Mouse (Mus musculus) ovary, postnatal 36 days (tissue): ENCODE results near the gene Tnfrsf13b.
"Not testable (repeated sequence)": the region's sequence is repeated elsewhere in the genome, so short reads cannot be mapped to it uniquely, and the experiment has no call there.

ENCODE experiments used
- DNase-seq: peaks from one replicate; pipeline ENCODE4 v3.0.0; 2022; ENCODE audit warnings: low spot score, mixed read lengths

The Tnfrsf13b gene

GRCm38 (mm10) chr11:61127421-61128055, 983 bp downstream of the Tnfrsf13b start:
- DNase-seq = no peak

GRCm38 (mm10) chr11:61129305-61129704, 2.8 kb downstream of the Tnfrsf13b start:
- no peak for DNase-seq

DNA sequence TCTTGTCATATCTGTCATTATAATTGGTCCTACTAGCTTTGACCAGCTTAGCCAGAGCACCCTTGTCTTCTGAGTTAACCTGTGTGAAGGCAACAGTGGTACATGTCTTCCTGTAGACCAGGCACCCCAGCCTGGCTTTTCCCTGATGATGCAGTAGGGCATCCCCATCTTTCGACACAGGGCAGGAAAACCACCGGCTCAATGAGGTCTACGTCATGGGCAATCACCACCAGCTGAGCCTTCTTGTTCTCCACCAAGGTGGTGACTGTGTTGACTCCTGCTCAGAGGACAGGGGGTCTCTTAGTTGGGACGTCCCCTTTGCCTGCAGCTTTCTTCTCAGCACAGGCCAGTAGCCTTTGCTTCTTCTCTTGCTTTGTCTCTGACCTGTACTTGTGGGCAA, 4.1 kb downstream of the Tnfrsf13b start:
- not testable (repeated sequence) for DNase-seq

DNA sequence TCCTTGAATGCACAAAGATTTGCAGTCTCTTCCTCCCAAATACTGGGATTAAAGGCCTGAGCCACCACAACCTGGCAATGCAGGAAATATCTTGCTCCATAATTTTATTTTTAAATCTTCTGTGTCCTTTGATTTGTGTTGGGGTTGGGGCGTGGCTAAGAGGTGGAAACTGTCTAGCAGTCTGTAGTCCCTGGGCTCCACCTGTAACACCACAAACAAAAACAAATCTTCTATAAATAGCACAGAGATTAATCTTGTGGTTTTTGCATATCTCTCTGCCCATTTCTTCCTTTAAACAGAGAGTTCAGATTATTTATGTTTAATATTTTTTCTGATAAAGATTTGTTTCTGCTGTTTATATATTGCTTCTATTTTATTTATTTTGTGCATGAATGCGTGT, 6.4 kb downstream of the Tnfrsf13b start:
- DNase-seq = no peak

DNA sequence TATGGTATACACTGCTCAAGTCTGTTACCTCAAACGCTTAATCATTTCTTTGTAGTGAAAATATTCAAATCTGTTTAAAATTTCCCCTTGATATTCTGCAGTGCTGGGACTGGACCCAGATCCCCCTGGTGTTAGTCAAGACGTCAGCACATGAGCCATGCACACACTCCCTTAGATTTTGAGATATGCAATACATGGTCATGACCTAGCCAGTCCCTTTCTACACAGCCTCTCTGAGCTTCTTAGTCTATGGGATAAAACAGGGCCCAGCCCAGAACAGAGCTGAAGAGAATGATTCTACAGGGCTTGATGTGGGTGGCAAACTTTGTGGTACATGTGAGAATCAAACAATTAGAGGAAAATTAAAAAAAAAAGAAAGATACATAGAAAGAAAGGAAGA, 15.1 kb downstream of the Tnfrsf13b start:
- no peak for DNase-seq

GRCm38 (mm10) chr11:61142262-61142661, 15.7 kb downstream of the Tnfrsf13b start:
- no peak for DNase-seq

- DNase-seq = no peak
Measured at GRCm38 (mm10) chr11:61142941-61143530, 16.5 kb downstream of the Tnfrsf13b start.

DNA sequence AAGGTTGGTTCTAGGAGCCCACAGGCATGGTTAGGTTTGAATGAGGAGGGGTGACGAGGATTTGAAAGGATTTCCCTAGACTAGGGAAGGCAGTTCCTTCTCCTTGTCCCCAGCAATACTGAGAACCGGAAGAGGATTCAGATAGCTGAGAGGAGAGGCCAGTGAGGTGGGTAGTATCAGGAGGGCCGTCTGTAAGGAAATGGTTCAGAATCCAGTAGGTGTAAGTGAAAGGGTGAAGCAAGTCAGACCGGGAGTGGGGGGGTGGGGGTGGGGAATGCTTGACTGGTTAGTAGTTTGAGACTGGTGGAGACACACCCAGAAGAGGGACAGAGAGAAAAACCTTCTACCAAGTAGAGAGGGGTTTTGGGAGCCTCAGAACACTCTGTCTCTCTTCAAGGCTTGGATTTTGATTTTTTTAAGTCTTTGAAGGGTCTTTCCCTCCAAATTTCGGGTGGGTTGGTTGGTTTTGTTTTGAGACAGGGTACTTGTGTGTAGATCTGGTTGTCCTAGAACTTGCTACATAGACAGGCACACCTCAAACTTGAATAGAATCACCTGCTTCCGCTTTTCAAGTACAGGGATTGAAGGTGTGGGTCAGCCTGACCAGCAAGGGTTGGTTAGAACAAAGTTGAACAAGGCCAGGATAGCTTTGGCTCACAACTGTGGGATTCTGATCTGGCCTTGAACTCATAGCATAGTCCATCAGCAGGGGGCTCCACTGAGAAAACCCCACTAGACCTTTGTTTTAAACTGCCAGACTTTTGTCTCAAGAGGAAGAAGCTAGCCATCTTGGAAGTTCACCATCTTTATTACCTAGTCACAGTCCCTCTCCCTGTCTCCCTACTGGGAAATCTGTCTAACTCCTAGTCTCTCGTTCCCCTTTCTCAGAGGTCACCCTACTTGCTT, 17.3 kb downstream of the Tnfrsf13b start:
- DNase-seq = no peak

DNA sequence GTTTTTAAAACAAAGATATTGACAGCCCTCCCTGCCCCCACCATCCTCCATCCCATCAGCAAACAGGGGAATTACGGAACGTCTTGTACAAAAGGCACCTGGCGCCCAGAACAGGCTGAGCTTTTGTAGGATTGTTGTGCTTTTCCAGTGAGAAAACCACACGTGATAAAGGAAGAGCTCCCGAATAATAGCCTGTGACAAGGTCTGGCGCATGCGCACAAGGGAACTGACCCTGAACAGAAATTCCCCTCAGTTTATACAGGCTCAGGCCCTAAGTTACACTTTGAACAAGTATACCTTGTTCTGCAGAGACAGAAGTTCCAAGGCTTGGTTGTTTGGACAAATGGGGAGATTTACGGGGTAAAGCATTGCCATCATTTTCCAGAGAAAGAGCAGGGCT, 19.0 kb downstream of the Tnfrsf13b start:
- peak; percentile 43 for DNase-seq

DNA sequence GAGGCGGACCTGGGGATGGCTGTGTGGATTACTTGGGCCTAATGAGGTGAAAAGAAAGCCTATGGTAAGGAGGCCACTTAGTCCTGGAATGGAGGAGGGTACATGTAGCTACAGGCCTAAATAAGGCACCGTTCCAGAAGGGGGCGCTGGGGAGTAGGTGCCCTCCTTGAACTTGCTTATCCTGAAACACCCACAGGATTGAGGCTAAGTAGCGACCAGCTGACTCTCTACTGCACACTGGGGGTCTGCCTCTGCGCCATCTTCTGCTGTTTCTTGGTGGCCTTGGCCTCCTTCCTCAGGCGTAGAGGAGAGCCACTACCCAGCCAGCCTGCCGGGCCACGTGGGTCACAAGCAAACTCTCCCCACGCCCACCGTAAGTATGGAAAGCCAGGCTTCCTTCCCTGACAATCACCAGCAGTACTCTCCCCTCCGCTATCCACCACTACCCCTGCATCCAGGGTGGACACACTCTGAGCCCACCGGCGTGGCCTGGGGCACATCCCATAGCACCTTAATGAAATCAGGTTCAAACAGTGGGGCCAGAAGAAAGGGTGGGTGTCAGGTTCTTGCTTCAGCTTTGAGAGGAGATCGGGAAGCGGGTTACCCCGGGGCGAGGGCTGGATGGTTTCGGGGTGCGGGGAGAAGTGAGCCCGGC, 20.2 kb downstream of the Tnfrsf13b start:
- DNase-seq = peak; percentile 39

DNA sequence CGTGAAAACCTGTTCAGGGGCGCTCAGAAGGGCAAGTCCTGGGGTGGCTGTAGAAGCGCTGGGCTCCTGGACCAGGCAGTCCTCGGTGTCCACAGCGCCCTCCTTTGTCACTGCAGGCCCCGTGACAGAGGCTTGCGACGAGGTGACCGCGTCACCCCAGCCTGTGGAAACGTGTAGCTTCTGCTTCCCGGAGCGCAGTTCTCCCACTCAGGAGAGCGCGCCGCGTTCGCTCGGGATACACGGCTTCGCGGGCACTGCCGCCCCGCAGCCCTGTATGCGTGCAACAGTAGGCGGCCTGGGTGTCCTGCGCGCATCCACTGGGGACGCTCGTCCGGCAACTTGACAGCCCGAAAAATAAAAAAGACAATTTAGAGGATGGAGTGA, 20.7 kb downstream of the Tnfrsf13b start:
- peak; percentile 24 for DNase-seq

GRCm38 (mm10) chr11:61150233-61151001, 23.9 kb downstream of the Tnfrsf13b start:
- DNase-seq = no peak

- no peak for DNase-seq
Measured at GRCm38 (mm10) chr11:61155727-61156126, 29.2 kb downstream of the Tnfrsf13b start.

- DNase-seq = no peak
Measured at GRCm38 (mm10) chr11:61158141-61158540, 31.6 kb downstream of the Tnfrsf13b start.

DNA sequence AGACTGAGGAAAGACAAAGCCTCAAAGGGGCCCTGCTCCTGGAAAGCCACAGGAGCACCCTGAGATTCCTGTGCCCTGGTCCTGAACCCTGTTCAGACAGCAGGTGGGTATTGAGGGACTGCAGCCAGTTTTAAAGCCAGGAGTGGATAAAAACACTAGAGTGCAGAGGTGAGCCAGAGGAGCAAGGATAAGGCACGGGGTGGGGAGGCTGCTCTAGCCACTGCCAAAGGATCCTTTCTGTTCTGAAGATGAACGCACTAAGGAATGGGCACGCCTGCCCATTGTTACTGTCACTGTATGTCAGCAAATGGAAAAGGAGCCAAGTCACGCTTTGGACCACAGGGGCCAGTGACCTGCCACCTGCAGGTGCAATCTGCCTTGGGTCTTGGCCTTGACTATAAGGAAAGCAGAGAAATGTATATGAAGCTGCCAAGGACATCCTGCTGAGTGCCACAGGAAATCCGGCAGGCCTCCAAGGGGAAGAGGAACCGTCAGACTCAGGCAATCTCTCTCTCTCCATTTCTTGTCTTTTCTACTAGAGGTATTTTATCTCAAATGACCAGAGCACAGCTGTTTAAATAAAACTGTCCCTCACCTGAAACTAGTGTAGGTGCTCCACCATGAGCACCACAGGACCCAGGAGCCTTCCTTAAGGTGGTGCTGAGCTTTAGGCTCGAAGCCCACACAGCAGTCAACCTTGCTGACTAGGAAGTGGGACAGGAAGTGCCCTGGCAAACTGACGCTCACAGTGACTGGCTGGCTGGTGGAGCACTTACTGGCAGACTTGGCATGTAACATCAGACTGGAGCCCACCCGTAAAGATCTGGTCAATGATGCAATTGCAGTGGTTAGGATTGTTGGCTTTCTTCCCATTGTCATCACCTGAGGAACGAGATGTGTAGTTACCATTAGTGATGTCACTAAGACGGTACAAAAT, 33.5 kb downstream of the Tnfrsf13b start:
- DNase-seq = no peak

GRCm38 (mm10) chr11:61161121-61161520, 34.6 kb downstream of the Tnfrsf13b start:
- DNase-seq = no peak

GRCm38 (mm10) chr11:61162776-61163175, 36.2 kb downstream of the Tnfrsf13b start:
- DNase-seq = no peak

DNA sequence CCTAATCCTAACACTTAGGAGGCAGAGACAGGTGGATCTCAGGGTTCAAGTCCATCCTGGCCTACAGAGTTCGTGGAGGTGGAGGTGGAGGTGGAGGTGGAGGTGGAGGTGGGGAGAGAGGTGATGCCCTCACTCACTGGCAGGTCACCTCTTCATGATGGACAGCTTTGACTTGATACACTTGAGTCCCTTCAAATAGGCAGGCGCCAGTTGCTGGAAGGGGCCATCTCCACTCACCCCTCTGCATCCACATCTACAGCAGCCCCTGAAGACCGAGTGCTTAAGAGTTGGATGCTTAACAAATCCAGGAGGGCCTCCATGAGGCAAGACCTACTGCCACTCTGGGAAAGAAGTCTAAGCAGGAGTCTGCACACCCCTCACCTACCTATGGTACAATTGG, 36.8 kb downstream of the Tnfrsf13b start:
- no peak for DNase-seq

DNA sequence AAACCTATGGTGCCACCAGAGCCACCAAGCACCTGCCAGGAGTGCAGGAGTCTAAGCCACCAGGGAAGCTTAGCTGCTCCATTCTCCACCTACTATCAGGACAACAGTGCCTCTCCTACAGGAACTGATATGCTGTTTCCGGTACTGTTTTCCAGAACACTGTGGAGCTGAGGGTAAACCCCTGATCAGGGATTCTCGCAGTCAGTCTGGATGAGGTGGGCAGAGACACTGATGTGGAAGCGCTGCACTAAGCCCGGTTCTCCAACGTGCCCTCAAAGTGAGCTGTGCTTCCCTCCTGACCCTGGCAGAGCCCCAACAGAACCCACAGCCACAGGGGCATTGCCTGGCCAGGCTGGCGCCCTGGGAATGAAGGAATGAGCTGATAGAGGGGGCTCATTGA, 37.8 kb downstream of the Tnfrsf13b start:
- DNase-seq = no peak

DNA sequence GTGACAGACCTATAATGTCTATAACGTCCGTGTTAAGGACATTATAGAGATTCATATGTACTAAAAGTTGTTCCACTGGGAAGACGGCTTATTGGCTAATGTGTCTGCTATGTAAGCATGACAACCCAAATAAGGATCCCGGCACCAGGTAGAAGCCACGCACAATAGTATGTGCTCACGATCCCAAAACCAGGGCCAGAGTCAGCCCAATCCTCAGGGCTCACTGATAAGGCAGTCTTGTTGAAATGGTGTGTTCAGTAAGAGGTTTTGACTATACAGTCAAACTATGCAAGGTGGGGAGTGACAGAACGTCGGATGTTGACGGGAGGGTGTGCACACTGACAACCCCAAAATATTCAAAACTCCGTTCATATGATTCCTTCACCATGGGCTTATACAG, 38.3 kb downstream of the Tnfrsf13b start:
- no peak for DNase-seq

- DNase-seq = no peak
Measured at GRCm38 (mm10) chr11:61170184-61170583, 43.6 kb downstream of the Tnfrsf13b start.
